Mouse (Mus musculus) CD4-positive helper T cell, adult 2 months (primary cell): ENCODE measurements around the gene Mroh8.

Source experiments
- DNase-seq: peaks from one replicate; pipeline ENCODE4 v3.0.0-alpha.2; 2012; ENCODE audit warnings: low read depth, missing footprints, low spot score

Mroh8 gene

DNA sequence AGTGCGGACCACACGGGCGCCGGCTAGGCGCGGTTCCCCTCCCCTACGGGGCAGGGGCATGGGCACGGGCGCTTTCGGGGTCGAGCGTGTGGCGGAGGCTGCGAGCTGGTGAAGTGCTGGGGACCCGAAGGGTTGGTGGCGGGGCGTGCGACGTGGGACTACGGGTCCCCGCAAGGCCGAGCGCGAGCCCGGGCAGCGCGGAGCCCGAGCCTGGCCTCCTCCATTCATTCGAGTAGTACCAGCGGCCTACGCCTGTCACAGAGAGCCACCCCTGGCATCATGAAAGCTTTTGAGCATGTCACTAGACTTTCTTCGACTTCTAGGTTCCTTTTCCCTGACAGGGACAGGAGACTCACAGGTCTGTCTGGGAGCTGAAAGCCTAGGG is at the start of gene Mroh8:
Mroh8 (minus strand) TSS at position 134 of the 385 bp plus-strand sequence.
- no peak for DNase-seq

DNA sequence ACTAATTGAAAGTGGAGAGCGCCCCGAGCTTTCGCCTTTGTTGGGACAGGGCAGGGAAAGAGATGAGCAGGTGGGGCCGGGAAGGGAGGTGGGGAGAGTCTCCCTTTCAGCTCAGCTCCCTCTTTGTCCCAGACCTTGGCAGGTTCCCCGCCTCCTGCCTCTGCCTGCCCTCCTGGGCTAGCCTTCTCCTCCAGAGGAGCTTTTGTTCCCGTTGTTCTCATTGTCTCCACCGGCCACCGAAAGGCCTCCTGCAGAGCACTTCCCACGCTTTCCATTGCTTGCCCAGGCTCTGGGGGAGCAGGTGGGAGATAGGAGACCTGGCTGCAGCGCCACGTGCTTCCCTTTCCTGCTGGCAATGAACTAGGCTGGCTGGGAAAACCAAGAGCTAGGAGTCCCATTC is 49.2 kb upstream of the Mroh8 start:
- DNase-seq, result no peak

DNA sequence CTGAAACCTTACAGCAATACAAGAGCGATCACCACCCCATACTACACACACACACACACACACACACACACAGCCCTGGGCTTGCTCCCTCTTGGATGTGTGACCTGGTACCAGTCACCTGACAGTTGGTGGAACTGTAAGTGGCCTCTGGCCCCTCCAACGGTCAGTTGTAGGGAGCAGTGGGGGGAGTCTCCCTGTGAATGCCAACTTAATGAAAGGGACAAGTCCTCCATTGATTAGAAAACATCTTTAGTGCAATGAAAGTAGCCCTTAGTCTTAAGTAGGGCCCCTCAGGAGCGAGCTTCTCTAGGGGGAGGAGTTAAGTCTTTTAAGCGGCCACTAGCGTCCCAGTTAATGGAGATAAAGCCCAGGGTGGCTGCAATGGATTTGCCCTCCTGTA is 48.8 kb upstream of the Mroh8 start:
- no peak for DNase-seq

DNA sequence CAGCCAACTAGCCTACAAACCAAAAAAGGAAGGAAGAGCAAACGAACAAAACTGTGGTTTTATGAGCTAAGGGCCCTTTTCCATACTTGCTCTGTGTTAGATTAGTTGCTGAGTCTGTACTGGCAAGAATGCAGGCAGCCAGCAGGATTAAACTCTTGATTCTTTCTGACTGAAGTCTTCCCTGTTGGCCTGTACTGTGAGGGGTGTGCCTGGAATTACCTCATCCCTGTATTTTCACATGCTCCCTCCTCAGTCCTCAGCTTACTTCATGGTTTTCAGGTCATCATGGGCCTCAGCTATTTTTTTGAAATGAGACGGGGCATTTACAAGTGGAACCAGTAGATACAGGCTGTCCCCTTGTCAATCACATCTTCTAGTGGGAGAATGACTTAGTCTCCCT is 45.9 kb upstream of the Mroh8 start:
- no peak for DNase-seq

DNA sequence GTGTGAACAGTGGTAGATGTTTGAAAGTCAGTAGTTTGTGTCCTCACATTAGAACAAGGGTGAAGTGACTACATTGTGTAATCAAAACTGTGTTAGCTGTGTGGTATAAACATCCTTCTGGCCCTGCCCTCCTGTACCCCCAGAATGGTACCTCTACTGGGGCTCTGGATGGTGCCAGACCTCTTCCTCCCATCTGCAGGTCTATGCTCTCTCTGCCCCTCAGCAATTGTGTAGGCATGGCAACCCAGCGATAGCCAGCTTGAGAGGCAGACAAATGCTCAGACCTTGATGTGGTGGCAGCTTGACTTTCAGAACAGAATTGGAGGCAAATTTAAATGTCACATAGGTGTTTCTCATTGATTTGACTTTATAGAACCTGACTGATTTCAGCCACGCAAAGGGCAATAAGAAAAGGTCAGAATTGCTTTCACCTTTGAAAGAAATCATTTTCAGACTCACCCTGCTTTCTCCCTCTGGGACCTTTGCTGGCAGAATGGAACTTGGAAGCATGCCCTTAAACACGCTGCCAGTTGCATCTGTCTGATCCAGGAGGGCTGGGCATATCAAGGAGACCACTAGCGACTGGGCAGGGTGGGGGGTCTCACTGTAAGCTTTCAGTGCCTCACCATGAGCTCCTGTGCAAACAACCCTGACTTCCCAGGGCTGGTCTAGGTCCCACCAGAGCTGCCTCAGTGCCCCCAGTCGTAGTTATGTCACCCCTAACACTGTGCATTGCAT is 42.8 kb upstream of the Mroh8 start:
- DNase-seq, result no peak

DNA sequence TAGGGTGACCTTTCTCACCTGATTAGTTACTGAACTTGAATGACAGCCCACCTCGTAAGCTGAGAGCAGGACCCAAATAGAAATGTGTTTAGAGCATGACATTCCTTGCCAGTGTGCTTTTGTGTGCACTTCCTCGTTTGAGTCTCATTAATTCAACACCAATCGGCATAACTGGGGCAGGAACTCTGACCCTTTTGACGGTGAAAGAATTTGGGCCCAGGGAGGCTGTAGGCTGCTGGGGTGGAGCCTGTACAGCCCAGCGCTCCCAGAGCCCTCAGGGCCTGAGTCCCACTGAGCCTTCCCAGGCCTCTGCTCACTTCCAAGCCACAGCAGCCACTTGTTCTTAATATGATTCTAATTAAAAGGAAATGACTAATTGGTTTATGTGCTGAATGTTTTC is 41.5 kb upstream of the Mroh8 start:
- no peak for DNase-seq

DNA sequence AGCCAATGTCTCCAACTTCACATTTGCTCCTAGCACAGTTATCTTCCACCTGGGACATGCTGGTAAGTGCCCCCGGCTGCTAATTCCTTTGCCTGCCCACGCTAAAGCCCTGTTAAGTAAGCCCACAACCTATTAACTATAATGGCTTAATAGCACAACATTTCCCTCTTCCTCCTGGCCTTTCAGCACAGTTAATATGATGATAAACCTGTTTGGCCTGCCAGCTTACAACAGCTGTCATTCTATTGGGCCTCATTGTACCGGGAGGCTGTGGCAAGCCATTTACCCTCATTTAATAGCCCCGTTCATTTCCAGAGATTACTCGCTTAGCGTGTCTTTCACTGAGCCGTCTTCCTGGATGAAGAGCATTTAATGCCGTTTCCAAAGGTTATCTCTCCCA is 40.8 kb upstream of the Mroh8 start:
- no peak for DNase-seq

DNA sequence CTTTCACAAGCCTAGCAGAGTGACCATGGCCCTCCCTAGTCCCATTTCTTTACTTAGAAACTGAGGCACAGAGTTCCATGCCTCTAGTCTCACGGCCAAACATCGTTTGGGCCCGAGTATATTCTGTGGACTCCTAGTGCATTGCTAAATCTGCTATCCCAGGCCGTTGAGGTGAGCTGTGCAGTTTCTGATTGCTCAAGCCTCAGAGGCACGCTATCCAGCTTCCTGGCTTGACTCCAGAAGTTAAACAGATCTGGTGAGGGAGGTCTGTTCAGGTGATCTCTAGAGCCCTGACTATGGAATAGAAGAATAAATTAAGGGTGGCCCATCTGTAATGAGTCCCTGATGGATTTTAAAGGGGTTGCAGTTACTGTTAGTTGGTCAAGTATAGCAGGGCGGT is 37.9 kb upstream of the Mroh8 start:
- DNase-seq, result no peak

DNA sequence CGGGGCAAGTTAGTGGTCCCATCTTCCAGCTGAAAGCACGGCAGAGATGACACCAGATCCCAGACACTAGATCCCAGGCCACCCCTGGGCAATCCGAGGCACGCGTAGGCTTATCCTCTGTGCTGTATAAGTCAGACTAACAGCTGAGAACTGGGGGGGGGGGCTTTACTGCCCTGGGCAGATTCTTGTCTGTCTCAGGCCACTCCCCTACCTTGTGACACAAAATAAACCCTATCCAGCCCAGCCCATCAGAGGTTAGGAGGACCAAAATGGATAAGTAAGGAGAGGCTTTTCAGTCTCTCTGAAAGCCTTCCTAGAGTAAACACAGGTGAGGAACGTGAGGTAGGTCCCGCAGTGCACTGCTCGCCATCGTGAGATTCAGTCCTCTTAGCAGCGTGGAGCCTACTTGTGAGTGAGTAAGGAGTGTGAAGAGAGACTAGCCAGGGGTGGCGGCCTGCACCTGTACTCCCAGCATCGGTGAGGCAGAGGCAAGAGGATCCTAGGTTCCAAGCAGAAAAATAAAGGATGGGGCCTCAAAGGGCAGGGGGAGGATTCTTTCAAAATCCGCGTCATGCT is 37.1 kb upstream of the Mroh8 start:
- no peak for DNase-seq

DNA sequence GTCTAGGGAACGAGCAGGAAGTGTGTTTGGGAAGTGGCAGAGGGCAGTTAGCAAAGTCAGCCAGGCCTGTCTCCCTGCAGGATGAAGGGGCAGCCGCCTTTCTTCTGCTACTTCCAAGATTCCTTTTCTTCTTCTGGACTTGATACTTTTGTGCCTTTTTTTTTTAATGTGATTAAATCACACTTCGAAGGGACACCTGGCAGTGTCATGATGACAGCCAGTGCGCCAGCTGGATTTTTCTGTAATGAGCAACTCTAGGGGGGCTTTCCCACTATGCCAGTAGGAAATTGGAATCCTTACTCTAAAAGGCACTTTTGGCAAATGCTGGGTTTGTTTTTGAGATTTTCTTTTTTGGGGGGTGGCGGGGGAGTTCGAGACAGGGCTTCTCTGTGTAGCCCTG is 36.1 kb upstream of the Mroh8 start:
- no peak for DNase-seq

DNA sequence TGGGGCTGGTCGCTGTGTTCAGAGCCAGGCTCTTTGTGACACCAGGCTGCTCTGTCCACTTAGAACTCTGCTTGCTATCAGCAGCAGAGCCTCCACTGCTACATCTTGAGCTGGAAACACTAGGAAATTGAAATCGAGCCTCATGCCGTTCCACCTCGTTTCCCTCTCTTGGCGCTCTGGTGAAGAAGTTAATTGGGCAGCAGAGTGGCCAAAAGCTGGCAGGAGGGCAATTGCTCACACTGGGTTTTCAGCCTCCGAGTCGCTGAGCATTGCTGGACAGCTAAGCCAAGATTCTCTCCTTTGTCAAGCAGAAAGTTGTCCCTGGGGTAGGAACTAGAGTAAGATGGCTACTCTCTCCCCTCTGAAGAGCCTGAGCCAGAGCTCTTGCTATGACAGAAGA is 35.0 kb upstream of the Mroh8 start:
- DNase-seq, result no peak

DNA sequence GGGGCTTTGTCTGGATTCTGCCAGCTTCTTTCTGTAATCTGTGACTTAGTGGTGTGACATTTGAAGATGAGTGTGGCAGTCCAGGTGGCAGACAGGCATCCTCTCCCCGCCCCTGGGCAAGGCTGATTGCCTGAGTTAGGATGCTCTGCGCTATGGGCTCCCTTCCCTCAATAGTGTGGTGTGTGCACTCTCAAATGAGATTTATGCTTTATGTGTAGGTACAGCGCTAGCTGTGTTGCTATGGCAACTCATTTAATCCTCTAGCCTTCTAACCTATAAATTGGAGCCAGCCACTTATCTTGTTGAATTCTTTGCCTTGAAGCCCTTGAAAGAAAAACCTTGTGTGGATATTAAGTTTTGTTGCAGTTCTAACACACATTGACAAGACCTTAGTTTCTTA is 34.4 kb upstream of the Mroh8 start:
- DNase-seq, result no peak

DNA sequence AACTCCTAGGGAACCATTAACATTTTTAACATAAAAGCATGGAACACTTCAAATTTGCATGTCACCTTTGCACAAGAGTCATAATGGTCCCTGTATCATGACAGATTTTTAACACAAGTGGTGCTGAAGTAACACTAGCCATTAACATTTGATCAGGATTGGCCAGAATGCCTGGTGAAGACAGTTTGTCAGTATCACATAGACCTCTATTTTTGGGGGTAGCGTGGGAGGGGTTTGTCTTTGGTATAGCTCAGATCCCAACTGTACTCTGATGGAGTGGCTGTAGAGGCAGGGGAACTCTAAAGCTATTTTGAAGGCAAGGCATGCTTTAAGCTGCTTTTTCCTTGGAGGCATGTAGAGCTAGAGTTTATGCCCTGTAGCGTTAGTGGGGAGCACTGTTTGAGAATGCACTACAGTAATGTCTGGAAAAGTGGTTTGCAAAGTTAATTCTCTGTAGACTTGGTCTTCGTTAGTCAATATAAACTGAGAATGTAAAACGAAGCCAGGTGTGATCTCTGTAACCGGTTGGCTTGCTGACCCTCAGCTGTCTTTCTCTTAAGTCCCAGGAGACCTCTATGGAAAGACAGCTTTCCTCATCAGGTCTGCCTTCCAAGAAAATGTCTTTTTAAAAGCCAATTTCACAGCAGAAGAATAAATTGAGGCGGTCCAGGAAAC is 31.8 kb upstream of the Mroh8 start:
- DNase-seq, result no peak

DNA sequence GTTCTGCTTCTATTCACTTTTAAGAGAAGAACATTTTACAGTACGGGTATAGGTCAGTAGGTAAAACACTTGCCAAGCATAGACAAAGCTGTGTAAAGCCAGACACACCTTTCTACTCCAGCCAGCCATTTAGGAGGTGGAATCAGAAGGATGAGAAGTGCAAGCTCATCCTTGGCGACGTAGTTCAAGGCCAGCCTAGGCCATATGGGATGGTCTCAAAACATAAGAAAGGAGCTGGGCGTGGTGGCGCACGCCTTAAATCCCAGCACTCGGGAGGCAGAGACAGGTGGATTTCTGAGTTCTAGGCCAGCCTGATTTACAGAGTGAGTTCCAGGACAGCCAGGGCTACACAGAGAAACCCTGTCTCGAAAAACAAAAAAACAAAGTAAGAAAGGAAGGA is 30.3 kb upstream of the Mroh8 start:
- DNase-seq, result no peak

DNA sequence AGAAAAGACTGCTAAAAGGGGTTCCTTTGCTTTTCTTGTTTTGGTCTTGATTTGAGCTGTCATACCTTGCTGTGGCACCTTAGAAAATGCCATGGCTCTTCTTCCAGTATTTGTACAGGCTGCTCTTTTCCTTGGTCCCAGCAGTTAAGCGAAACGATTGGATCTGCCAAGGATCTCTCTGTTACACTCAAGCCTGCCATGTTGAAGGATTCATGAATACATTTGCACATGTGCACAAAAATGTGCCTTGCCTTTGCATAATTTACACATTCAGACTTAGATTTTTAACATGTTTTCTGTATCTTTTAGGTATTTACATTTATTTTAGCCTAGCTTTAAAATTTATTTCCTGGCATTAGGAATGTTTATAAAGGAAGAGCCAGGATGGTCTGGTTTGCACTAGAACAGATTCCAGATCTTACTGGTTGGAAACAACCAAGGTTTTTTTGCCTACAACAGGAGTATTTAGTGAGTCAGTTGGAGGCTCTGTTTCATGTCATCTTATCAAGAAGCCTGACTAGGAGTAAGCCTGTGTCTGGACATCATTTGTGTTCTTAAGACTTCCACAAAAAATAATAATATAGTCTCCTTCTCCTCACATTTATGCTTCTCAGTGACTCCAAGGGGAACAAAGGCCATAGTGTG is 29.0 kb upstream of the Mroh8 start:
- no peak for DNase-seq

DNA sequence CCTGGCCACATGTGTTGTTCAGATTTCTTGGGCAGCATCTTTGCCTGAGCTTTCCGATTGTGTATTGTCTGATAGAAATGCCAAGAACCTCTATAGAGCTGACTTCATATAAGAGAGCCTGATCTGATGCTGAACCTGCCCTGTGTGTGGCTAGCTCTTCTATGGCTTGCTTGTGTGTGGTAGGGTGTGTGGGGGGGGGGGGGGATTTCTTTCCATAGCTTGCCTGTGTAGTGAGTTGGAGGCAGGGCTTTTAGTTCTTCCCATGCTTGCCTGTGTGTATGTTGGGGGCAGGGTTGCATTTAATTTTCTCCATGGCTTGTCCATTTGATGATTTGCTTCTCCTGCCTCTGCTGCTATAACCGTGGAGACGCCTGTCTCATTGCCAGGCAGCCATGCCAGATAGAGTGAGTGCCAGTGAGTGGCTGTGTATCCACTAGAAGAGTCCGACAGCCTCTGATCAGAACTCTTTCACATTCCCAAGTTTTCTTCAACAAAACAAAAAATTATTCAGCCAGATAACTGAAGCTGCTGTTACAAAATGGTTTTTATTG is 28.4 kb upstream of the Mroh8 start:
- no peak for DNase-seq

DNA sequence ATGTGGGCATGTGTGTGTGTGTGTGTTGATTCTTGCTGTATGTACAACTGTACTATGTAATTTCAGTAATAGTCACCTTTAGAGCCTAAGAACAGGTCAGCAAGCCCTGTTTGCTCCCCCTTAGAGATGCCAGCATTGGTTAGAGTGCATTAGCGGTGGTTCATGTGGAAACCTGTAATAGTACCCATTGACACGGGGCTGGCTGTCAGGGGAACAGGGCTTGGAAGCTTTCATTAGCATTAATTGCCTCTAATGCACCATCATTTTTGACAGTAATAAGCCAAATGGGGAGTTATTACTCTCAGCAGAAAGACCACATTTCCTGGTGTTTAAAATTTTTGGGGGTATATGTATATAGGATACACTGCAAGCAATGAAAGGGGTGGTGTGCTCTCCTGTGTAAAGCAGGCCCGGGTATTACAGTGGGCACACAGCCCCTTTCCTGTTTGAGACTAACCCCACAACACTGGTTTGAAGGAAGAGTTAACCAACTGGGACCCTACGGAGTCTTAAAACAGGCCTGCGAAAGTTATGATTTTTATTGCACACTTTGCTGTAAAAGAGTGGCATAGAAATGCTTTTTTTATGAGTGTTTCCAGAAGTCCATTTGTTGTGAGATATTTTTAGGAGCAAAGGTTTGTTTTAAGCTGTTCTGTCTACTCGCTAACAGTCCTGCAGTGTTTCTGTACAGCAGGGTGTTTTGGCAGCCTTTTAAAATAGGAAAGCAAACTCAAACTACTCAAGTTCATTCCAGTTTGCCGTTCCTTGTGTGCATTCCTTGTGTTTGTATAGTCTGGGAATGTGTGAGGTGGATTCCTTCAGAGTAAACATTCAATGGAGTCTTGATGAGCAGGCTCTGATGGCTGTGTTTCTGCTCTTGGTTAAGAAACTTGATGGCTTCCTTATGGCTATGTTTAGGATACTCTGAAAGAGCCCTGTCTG is 27.0 kb upstream of the Mroh8 start:
- no peak for DNase-seq

DNA sequence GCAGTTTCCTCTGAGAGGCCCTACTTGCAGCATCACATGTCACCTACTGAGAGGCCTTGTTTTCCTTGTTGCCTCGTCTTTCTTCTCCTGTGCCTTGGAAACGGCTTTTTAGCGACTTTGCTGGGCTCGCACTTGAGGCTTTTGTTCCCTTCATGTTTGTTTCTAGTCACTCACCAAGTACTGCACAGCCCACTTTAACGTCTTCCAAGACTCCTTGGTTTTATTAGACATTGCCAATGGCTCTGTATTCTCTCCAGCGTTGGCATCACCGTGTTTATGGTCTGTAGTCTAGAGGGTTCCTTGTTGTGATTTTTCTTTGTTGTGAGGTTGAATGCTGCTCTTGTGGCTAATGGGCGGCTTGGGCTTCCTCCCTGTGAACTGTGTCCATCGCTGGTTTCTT is 23.7 kb upstream of the Mroh8 start:
- DNase-seq, result no peak

DNA sequence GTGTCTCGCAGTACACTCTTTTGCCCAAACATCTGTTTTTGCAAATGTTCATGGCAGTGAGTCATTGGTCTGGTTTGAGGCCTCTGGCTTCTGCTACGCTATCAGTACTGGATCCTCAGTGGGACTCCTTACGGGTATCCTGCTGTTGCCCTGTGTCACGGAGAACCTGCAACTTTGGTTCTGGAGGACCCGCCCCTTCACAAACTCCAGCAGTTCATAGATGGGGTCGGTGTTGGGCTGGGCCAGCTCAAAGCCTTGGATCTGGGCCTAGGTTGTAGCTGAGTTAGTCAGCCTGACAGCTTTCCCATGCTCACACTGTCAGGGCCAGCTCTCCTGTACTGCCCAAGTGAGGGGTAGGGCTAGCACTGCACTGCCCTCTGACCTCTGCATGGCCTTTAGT is 20.7 kb upstream of the Mroh8 start:
- no peak for DNase-seq

DNA sequence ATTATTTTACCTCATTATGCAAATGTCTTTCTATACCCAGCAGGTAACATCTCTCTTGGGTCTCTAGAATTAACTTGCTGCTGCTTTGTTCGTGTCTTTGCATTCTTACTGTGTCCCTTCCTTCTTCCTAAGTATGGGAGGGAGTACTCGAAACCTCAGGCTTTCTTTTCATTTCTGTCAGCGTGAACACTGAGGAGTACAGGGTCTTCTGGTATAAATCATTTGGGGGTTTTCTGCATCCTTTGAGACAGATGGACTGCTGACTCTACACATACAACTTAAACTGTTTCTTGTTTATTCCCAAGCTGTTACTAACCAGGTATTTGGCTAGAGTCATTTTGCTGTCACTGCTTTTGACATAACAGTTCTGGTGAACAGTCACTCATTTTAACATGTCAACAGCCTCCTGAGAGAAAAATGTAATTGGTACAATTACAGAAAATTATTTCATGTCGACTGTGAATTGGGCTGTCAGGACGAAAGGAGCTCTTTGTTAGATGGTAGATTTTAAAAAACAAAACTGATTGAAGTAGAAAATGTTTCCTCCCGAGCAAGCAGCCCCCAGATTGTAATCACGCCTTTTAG is 16.8 kb upstream of the Mroh8 start:
- no peak for DNase-seq

DNA sequence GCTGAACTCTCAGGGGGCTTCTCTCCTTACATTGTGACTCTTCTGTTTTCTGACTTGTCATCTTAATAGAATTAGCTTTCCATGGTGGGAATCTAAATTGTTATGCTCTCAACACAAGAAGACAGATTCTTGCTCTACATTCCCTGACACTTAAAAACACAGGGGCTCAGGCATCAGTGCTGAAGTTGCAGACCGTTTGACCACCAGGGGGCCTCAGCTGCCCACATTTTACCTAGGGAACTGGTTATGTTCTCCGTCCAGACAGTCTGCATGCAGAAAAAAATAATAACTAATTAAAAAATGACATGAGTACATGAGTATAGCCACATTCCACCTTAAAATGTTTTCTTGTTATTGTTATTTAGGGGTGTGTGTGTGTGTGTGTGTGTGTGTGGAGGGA is 12.7 kb upstream of the Mroh8 start:
- DNase-seq, result peak; percentile 63
